Mouse (Mus musculus): ENCODE measurements at regions not wholly inside any gene's neighbourhood (a gene's known extent, or its start where the extent isn't known, plus 50 kb on each side); places are given as distances from the start of the nearest gene placed in this dataset.
"Not testable (repeated sequence)": the region's sequence is repeated elsewhere in the genome, so short reads cannot be mapped to it uniquely, and the experiment has no call there.

- in situ Hi-C loops (cut with MboI; ENCODE audit: low pct_unique_long_range_greater_than_20kb in 1 of 2, low sequenced_read_pairs in 2 of 2, unreplicated experiment in 1 of 2), result no loop called here
Measured at GRCm38 (mm10) chr12:117365181-117365580, 151.1 kb upstream of the Rapgef5 start.

GRCm38 (mm10) chr12:117365876-117366275 lies 150.4 kb upstream of the Rapgef5 start:
- in situ Hi-C loops (cut with MboI; ENCODE audit: low pct_unique_long_range_greater_than_20kb in 1 of 2, low sequenced_read_pairs in 2 of 2, unreplicated experiment in 1 of 2), result no loop called here

- in situ Hi-C loops (cut with MboI; ENCODE audit: low pct_unique_long_range_greater_than_20kb in 1 of 2, low sequenced_read_pairs in 2 of 2, unreplicated experiment in 1 of 2), result no loop called here
Measured at GRCm38 (mm10) chr12:117378297-117378887, 137.9 kb upstream of the Rapgef5 start.

DNA sequence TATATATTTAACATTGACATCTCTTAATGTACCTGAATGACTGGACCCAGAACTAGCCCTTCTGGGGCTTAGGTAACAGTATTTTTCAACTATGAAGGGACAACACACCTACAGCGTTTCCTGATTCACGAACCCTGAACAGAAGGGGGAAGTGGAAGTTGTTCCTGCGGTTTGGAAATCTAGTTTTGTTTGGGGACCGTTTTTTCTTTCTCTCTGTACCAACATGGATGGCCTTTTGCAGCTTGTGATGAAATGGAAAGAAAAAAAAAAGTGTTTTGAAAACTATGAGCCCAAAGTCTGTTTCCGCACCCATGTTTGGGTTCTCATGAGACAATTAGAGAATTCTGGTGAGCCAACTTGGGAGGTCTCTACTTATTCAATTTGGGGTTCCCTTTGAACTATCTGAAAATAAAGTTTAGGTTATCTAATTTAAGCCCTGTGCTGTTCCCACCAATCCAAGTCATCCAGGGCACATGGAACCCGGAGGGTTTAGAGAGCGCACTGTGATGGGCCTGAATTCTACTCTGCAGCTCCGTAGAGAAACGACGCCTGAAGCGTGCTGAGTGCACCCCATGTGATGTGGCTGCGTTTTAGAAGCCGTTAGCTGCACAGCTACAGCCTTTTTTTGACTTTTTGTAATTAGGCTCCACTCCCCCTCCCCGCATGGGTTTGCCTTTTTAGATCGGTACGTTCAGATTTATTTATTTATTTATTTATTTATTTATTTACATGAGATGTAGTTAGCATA lies 137.0 kb upstream of the Rapgef5 start:
- in situ Hi-C loops (cut with MboI; ENCODE audit: low pct_unique_long_range_greater_than_20kb in 1 of 2, low sequenced_read_pairs in 2 of 2, unreplicated experiment in 1 of 2), result no loop called here

DNA sequence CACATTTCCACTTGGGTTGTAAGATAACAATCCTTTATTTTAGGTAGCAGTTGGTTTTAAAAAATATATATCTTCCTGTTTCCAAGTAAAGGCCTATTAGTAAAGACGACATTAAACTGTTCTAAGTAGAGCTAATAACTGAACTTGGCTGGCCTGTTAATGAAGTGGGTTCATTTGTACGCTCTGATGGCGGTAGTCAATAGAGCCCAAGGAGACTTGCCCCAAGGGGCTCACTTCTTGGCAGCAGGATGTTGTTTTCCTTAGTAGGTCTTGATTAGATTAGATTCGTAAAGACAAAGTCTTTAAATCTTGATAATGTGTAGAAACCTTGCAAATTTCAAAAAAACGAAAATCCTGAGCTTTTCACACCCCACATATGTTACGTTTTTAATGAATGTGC lies 135.4 kb upstream of the Rapgef5 start:
- in situ Hi-C loops (cut with MboI; ENCODE audit: low pct_unique_long_range_greater_than_20kb in 1 of 2, low sequenced_read_pairs in 2 of 2, unreplicated experiment in 1 of 2), result no loop called here

DNA sequence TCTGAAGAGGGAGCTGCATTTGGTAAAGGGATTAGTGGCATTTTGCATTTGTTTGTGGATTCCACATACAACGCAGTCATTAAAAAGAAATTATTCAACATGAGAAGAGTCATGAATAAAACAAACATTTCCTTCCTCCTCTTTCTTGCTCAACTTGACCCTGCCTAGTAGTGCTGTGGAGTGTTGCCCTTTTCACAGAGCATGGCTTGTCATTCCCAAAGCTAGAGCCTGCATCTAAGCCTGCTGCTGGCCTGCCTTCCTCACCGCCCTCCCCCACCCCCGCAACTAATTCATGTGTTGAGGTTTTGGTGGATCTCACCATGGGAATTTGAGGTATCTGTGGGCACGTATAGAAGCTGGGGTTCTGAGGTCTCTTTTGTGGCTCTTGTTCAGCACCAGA lies 133.6 kb upstream of the Rapgef5 start:
- in situ Hi-C loops (cut with MboI; ENCODE audit: low pct_unique_long_range_greater_than_20kb in 1 of 2, low sequenced_read_pairs in 2 of 2, unreplicated experiment in 1 of 2), result not testable (repeated sequence)

DNA sequence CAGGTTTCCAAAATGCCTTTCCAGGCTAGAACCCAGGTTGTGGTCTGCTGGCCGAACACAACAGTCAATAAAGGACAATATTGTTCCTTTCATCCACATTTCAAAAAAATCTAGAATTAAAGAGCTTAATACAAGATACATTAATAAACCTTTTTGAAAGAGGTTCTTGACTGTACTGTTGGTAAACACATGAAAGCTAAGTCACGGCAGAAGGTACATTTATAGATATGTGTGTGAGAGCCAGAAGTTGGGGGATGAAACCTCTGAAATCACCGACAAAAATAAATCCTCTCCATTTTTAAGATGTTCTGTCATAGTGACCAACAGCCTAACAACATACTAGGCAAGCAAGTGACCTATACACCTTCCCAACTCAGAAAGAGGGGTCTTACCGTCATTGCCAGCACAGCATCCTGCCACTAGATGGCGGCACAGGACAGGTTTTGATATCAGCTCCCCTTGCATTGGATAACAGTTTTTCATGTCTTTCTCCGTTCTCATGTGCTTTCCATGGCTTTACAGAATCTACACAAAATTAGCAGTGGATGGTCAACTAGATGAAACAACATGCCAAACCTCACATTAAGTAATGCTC lies 131.1 kb upstream of the Rapgef5 start:
- in situ Hi-C loops (cut with MboI; ENCODE audit: low pct_unique_long_range_greater_than_20kb in 1 of 2, low sequenced_read_pairs in 2 of 2, unreplicated experiment in 1 of 2), result no loop called here

DNA sequence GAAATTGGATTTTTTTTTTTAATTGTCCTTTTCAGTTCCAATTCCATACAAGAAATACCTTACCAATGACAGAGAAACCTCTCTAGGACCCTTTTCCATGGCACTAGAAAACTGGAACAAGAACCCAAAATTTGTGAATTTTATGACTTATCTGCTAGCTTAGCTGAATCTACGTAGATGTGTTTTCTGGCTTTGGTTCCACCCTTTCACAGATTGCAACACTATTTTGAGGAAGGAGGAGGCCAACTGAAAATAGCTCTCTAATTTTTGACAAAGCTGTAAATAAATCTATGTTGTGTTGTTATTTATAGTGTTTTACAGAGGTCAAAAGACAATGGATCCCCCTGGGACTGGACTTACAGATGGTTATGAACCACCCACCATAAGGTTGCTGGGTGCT lies 130.6 kb upstream of the Rapgef5 start:
- in situ Hi-C loops (cut with MboI; ENCODE audit: low pct_unique_long_range_greater_than_20kb in 1 of 2, low sequenced_read_pairs in 2 of 2, unreplicated experiment in 1 of 2), result no loop called here

DNA sequence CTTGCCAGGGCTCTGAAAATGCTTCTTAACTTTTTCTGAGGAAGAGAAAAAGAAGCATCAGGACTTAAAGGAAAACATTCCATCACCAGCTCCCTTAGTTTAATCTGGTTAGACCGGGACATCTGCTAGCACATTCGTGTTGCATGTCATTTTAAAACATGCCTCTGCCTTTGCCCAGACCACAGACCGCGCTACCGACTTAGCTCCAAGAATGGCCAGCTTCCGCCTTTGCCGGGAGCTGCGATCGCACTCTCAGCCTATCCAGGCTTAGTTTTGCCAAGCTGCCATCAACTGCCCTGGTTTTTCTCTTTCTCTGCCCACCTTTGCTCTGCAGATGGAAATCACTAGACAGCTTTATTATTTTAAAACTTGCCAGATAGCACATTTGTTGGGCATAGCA lies 129.3 kb upstream of the Rapgef5 start:
- in situ Hi-C loops (cut with MboI; ENCODE audit: low pct_unique_long_range_greater_than_20kb in 1 of 2, low sequenced_read_pairs in 2 of 2, unreplicated experiment in 1 of 2), result no loop called here

GRCm38 (mm10) chr12:117389516-117390347 lies 126.5 kb upstream of the Rapgef5 start:
- in situ Hi-C loops (cut with MboI; ENCODE audit: low pct_unique_long_range_greater_than_20kb in 1 of 2, low sequenced_read_pairs in 2 of 2, unreplicated experiment in 1 of 2), result no loop called here

- in situ Hi-C loops (cut with MboI; ENCODE audit: low pct_unique_long_range_greater_than_20kb in 1 of 2, low sequenced_read_pairs in 2 of 2, unreplicated experiment in 1 of 2), result no loop called here
Measured at GRCm38 (mm10) chr12:117397512-117397911, 118.8 kb upstream of the Rapgef5 start.

- in situ Hi-C loops (cut with MboI; ENCODE audit: low pct_unique_long_range_greater_than_20kb in 1 of 2, low sequenced_read_pairs in 2 of 2, unreplicated experiment in 1 of 2), result loop anchor here in 1 of 2 experiments (10.0 kb wide), 1 partner anchor 361 kb away; no protein-coding TSS in a partner anchor
Measured at GRCm38 (mm10) chr12:117403513-117404156, 112.6 kb upstream of the Rapgef5 start.

- in situ Hi-C loops (cut with MboI; ENCODE audit: low pct_unique_long_range_greater_than_20kb in 1 of 2, low sequenced_read_pairs in 2 of 2, unreplicated experiment in 1 of 2), result loop anchor here in 1 of 2 experiments (10.0 kb wide), 1 partner anchor 361 kb away; no protein-coding TSS in a partner anchor
Measured at GRCm38 (mm10) chr12:117404157-117404752, 112.0 kb upstream of the Rapgef5 start.

- in situ Hi-C loops (cut with MboI; ENCODE audit: low pct_unique_long_range_greater_than_20kb in 1 of 2, low sequenced_read_pairs in 2 of 2, unreplicated experiment in 1 of 2), result loop anchor here in 1 of 2 experiments (10.0 kb wide), 1 partner anchor 358 kb away; no protein-coding TSS in a partner anchor
Measured at GRCm38 (mm10) chr12:117406832-117407231, 109.4 kb upstream of the Rapgef5 start.

GRCm38 (mm10) chr12:117410604-117411003 lies 105.7 kb upstream of the Rapgef5 start:
- in situ Hi-C loops (cut with MboI; ENCODE audit: low pct_unique_long_range_greater_than_20kb in 1 of 2, low sequenced_read_pairs in 2 of 2, unreplicated experiment in 1 of 2), result no loop called here

GRCm38 (mm10) chr12:117412257-117412656 lies 104.0 kb upstream of the Rapgef5 start:
- in situ Hi-C loops (cut with MboI; ENCODE audit: low pct_unique_long_range_greater_than_20kb in 1 of 2, low sequenced_read_pairs in 2 of 2, unreplicated experiment in 1 of 2), result no loop called here

- in situ Hi-C loops (cut with MboI; ENCODE audit: low pct_unique_long_range_greater_than_20kb in 1 of 2, low sequenced_read_pairs in 2 of 2, unreplicated experiment in 1 of 2), result no loop called here
Measured at GRCm38 (mm10) chr12:117412779-117413505, 103.3 kb upstream of the Rapgef5 start.
